Mouse (Mus musculus) forebrain, embryonic 11.5 days (tissue): ENCODE data around the gene Ceacam9. TPM values are rescaled to one million over a fixed set of nuclear protein-coding genes. Genes with fewer than 3 reads are reported as not detected.
"Not testable (repeated sequence)": the region's sequence is repeated elsewhere in the genome, so short reads cannot be mapped to it uniquely, and the experiment has no call there.

Source experiments
- ATAC-seq: fragments of 200-750 bp; cut with Nextera tagmentation; replicated peaks from 2 replicates; pipeline ENCODE4 v1.8.0; 2017; ENCODE audit warnings: moderate TSS enrichment; ENCODE audit not compliant: low FRiP score
- DNase-seq: peaks from one replicate; pipeline ENCODE4 v3.0.0-alpha.2; 2017; ENCODE audit warnings: low spot score
- H3K27ac ChIP-seq: fragments of 300-500 bp; sonication (generic); 2 replicates; pipeline ENCODE4 v1.5.1; 2014; ENCODE audit warnings: low read depth, low read length
- H3K27me3 ChIP-seq: fragments of 300-500 bp; sonication (generic); 2 replicates; pipeline ENCODE4 v1.6.1; 2014; ENCODE audit warnings: mild to moderate bottlenecking, low read length, mixed read lengths; ENCODE audit not compliant: control insufficient read depth, insufficient read depth
- H3K36me3 ChIP-seq: fragments of 300-500 bp; sonication (generic); 2 replicates; pipeline ENCODE4 v1.6.1; 2014; ENCODE audit warnings: mild to moderate bottlenecking, low read length, moderate library complexity, mixed read lengths; ENCODE audit not compliant: control insufficient read depth, insufficient read depth
- H3K4me1 ChIP-seq: fragments of 300-500 bp; sonication (generic); replicated peaks from 2 replicates; pipeline ENCODE4 v1.6.1; 2014; ENCODE audit warnings: low read length, mixed read lengths; ENCODE audit not compliant: control insufficient read depth, insufficient read depth
- H3K4me2 ChIP-seq: fragments of 300-500 bp; sonication (generic); 2 replicates; pipeline ENCODE4 v1.6.1; 2014; ENCODE audit warnings: low read depth, mild to moderate bottlenecking, low read length, moderate library complexity, mixed read lengths; ENCODE audit not compliant: severe bottlenecking
- H3K4me3 ChIP-seq: fragments of 300-500 bp; sonication (generic); 2 replicates; pipeline ENCODE4 v1.5.1; 2014; ENCODE audit warnings: low read depth, low read length
- H3K9ac ChIP-seq: fragments of 300-500 bp; sonication (generic); 2 replicates; pipeline ENCODE4 v1.6.1; 2014; ENCODE audit warnings: low read length
- H3K9me3 ChIP-seq: fragments of 300-500 bp; sonication (generic); 2 replicates; pipeline ENCODE4 v1.6.1; 2016; ENCODE audit warnings: low read length, mixed read lengths; ENCODE audit not compliant: control insufficient read depth
- WGBS: fragments of 180-500 bp; shearing (Covaris S2); extraction: QIAGEN DNeasy Blood & Tissue Kit; methylation state at CpG from one replicate; pipeline ENCODE4 v1.1.7; 2014; 5-methylcytosine and 5-hydroxymethylcytosine counted together
- polyA plus RNA-seq: library from polyadenylated mRNA; unstranded; fragments of >200 nt; fragmentation: Nextera tagmentation; extraction: Ambion mirVana; gene quantifications from 2 replicates; pipeline ENCODE4 v1.2.1, GENCODE M21; 2014

Ceacam9 gene
- not detected in 2 replicates for polyA plus RNA-seq

DNA sequence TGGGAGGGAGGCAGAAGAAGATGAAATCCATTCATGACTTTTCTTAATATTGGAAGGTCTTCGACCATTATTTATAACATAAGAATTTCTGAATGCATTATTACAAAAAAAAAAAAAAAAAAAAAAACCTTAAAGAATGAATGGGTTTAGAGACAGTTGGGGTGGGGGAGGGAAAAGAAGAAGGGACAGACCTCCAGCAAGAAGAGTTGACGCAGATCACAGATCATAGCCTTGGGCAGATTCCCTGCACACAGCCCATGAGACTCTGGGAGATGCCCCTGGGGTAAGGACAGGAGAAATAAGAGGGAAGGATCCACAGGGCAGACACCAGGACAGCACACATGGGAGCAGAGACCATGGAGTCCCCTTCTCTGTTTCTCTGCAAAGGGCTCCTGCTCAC lies at the start of gene Ceacam9:
TSS of gene Ceacam9 (plus strand) at position 301 of the 400 bp plus-strand sequence.
- 89% methylated on average over 2 of the region's 2 CpGs for WGBS
- Histone ChIP-seq H3K4me3 (no peak within 1 kb of the TSS), H3K9me3 (no peaks in the 10 kb centered on the region), H3K36me3 (no peaks in the 10 kb centered on the region), H3K27me3 (no peaks in the 10 kb centered on the region), H3K4me2 (no peak within 1 kb of the TSS), H3K4me1 (no peaks in the 10 kb centered on the region), H3K27ac (no peak within 1 kb of the TSS), H3K9ac (no peak within 1 kb of the TSS)
- ATAC-seq (no peak), DNase-seq (no peak)

DNA sequence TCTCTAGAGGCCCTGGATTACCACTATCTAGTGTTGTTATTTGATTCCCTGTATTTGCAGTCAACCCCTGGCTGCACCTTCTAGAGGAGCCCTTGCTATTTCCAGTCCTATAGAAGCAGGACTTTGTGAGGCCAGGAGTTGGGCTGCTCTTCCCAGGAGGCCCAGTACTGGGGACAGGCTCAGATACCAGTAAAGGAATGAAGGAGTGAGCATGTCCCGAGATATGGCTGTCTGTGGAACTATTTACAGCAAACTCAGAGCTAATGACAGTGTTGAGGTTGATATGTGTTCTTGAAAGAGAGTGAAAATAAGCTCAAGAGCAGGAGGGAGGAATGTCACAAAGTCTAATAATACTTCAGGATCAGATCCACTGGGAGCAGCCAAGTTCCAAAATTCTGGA lies 47.9 kb upstream of the Ceacam9 start:
- no peak overlapping the region for H3K4me3 ChIP-seq

DNA sequence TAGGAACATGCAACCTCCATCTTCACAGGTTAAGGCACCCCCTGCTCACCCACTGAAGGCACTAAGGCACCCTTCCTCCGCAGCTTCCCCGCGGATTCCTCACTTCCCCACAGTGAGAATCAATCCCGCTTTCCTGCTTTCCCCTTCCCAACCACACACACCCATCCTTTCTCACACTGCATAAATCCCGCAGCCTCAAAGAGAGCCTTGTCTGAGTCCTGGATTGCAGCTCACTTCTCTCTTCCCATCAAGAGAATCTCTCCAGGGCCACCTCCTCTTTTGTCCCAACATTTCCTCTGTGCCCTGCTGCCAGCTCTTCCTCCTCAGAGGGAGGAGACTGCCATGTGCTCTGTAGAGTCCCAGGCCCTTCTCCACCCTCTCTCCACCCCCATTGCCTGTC lies 47.0 kb upstream of the Ceacam9 start:
- H3K27me3 ChIP-seq, H3K4me1 ChIP-seq, H3K4me2 ChIP-seq, H3K4me3 ChIP-seq, H3K36me3 ChIP-seq, ATAC-seq, H3K9ac ChIP-seq, DNase-seq, H3K27ac ChIP-seq, H3K9me3 ChIP-seq: not testable (repeated sequence)
- WGBS: 55% methylated on average over 5 of the region's 5 CpGs

More for the DNA sequence above, 47.9 kb upstream of the Ceacam9 start:
- ATAC-seq (no peak), DNase-seq (no peak)
- H3K9me3 ChIP-seq: no peaks in the 10 kb centered on the region
- H3K27me3 ChIP-seq: no peaks in the 10 kb centered on the region
- no peaks in the 10 kb centered on the region for H3K36me3 ChIP-seq
- H3K4me1 ChIP-seq: no peaks in the 10 kb centered on the region
- H3K27ac ChIP-seq: no peak overlapping the region
- WGBS: 79% methylated on average over 1 of the region's 1 CpGs
- no peak overlapping the region for H3K4me2 ChIP-seq
- H3K9ac ChIP-seq: no peak overlapping the region

DNA sequence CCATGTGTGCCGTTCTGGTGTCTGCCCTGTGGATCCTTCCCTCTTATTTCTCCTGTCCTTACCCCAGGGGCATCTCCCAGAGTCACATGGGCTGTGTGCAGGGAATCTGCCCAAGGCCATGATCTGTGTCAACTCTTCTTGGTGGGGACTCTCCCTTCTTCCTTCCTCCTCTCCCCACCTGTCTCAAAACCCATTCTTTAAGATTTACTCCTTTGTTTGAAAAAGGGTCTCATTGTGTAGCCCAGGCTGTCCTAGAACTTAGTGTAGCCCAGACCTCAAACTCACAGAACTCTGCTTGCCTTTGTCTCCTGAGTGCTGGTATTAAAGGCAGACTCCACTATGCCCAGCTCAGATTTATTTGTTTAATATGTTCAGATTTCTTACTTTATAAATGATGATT lies 46.1 kb upstream of the Ceacam9 start, which contains the start of gene Ceacam15:
TSS of gene Ceacam15 (minus strand) at position 101 of the 400 bp plus-strand sequence.
- DNase-seq: no peak
- no peak within 1 kb of the TSS for H3K27ac ChIP-seq
- no peaks in the 10 kb centered on the region for H3K27me3 ChIP-seq
- no peak within 1 kb of the TSS for H3K4me3 ChIP-seq
- H3K4me1 ChIP-seq: no peaks in the 10 kb centered on the region
- WGBS: 50% methylated on average over 1 of the region's 1 CpGs
- H3K4me2 ChIP-seq: no peak within 1 kb of the TSS
- H3K9me3 ChIP-seq: no peaks in the 10 kb centered on the region
- H3K36me3 ChIP-seq: no peaks in the 10 kb centered on the region
- H3K9ac ChIP-seq: no peak within 1 kb of the TSS
- no peak for ATAC-seq

DNA sequence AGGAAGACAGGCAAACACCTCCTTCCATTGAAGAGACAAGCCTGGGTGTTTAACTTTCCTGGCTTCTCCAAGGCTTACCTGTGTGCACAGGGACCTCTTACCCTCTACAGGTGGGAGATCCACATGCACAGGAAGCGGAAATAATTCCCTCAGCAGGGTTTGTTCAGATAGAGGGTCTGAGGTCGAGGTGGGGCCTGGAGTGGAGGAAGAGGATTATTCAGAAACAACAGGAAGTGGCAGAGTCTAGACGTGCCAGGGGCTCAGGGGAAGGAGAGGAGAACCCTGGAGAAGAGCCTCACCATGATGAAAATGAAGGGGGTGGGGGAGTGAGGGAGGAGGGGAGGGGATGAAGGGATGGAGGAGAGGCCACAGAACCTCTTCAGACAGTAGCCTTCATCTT lies 41.5 kb upstream of the Ceacam9 start:
- H3K27me3 ChIP-seq, DNase-seq, ATAC-seq, H3K4me1 ChIP-seq, H3K4me2 ChIP-seq, H3K9ac ChIP-seq, H3K27ac ChIP-seq, H3K4me3 ChIP-seq, H3K9me3 ChIP-seq, H3K36me3 ChIP-seq: not testable (repeated sequence)
- WGBS: 60% methylated on average over 3 of the region's 3 CpGs

DNA sequence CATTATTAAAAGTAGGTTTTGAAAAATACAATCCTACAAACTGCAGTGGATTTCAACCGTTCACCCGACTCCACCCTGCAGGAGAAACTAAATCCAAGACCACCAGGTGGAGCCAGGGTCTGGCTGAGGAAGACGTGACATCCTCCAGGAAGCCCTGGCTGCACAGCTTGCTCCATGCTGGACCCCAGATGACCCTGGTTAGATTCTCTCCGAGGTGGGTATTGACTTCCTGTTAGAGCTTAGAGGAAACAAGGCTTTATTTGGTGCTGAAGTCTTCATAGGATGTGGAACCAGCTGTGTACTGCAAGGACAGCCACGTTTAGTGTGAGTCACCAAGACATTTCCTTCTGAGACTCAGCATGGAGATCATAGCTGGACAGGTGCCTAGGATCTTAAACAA lies 32.5 kb upstream of the Ceacam9 start:
- ATAC-seq (no peak), DNase-seq (no peak)
- Histone ChIP-seq H3K36me3 (no peaks in the 10 kb centered on the region), H3K27ac (no peak overlapping the region), H3K9me3 (no peaks in the 10 kb centered on the region), H3K27me3 (no peaks in the 10 kb centered on the region), H3K4me2 (no peak overlapping the region), H3K9ac (no peak overlapping the region), H3K4me3 (no peak overlapping the region), H3K4me1 (no peaks in the 10 kb centered on the region)
- 85% methylated on average over 5 of the region's 5 CpGs for WGBS

DNA sequence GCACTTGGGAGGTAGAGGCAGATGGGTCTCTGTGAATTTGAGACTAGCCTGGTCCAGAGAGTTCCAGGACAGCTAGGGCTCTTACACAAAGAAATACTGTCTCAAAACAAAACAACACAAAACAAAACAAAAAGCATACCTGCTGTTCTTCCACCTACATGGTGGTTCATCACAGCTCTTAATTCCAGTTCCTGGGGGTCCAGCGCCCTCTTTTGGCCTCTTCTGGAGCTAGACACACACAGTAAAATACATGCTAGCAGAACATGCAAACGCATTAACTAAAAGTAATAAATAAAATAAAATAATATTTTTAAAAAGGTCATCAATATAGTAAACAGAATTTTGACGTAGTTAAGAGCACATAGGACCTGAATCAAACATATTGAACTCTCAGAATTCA lies 26.7 kb upstream of the Ceacam9 start:
- Histone ChIP-seq H3K36me3 (no peaks in the 10 kb centered on the region), H3K27ac (no peak overlapping the region), H3K27me3 (no peaks in the 10 kb centered on the region), H3K4me2 (no peak overlapping the region), H3K4me1 (no peaks in the 10 kb centered on the region), H3K9me3 (no peaks in the 10 kb centered on the region), H3K9ac (no peak overlapping the region), H3K4me3 (no peak overlapping the region)
- WGBS: 36% methylated on average over 3 of the region's 3 CpGs
- no peak for ATAC-seq
- no peak for DNase-seq

DNA sequence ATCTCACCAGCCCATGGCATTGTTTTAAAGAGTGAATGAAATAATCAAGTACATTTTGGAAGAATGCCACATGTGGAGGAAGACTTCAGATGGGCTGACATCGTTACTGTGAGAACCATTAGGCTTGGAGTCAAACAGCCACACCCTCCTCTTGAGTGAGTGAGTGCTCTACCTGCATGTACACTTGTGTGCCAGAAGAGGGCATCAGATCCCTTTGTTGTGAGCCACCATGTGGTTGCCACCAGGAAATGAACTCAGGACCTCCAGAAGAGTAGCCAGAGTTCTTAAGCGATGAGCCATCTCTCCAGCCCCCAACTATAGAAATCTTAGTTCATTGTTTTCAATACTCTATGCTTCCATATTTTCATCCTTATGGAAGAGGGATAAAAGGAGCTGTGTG lies 22.7 kb upstream of the Ceacam9 start:
- Histone ChIP-seq H3K36me3 (no peaks in the 10 kb centered on the region), H3K9me3 (no peaks in the 10 kb centered on the region), H3K4me1 (no peaks in the 10 kb centered on the region), H3K9ac (no peak overlapping the region), H3K27ac (no peak overlapping the region), H3K4me3 (no peak overlapping the region), H3K4me2 (no peak overlapping the region), H3K27me3 (no peaks in the 10 kb centered on the region)
- DNase-seq (no peak), ATAC-seq (no peak)
- WGBS: 53% methylated on average over 2 of the region's 2 CpGs

DNA sequence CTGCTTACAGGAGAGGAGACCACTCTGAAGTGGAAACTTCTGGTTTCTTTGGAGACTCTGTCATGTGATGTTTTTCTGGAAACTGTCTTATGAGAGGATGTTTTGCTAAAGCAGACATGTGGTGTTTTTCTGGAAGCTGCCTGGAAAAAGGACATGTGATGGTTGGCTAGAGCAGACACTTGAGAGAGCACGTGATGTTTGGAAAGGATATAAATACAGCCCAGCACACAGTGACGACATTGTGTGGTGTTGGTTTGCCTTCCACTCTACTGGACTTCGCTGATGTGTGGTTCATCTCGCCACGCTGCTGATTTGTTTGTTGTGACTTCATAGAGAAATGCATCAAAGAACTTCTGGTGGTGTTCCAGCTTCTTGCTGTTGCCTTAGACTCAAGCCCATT lies 21.1 kb upstream of the Ceacam9 start:
- DNase-seq (no peak), ATAC-seq (no peak)
- Histone ChIP-seq H3K27me3 (no peaks in the 10 kb centered on the region), H3K4me1 (no peaks in the 10 kb centered on the region), H3K27ac (no peak overlapping the region), H3K4me2 (no peak overlapping the region), H3K9ac (no peak overlapping the region), H3K36me3 (no peaks in the 10 kb centered on the region), H3K9me3 (no peaks in the 10 kb centered on the region), H3K4me3 (no peak overlapping the region)
- 85% methylated on average over 5 of the region's 5 CpGs for WGBS
